Mouse (Mus musculus) ES-CJ7 (cell line): Measurements from ENCODE around the gene Rhoh.

Experiments
- DNase-seq: peaks from one replicate; pipeline ENCODE4 v3.0.0; 2011; ENCODE audit warnings: low read depth, low spot score

Gene Rhoh

GRCm38 (mm10) chr5:65861154-65861944, at the start of gene Rhoh:
Gene Rhoh, plus strand, starts transcription at chr5:65861213.
- DNase-seq, result peak; percentile 22

GRCm38 (mm10) chr5:65823601-65824133, 37.3 kb upstream of the Rhoh start:
- DNase-seq, result peak; percentile 64

DNA sequence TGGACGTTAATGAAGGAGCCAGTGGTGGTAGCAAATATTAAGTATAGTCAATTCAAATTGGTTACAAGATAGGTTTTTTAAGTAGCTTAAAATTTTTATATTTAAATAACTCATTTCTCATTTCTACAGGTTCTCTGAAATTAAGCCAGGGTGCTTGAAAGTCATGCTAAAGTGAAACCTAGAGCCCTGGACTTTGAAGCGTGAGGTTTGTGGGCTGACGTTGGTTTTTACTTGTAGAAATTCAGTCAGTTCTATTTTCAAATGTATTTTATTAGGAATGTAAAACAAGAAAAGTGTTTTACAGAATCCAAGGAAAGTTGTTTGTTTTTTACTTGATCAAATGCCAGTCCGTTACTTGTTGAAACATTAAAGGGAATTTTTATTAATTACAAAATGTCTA, 34.5 kb upstream of the Rhoh start:
- DNase-seq, result no peak

DNA sequence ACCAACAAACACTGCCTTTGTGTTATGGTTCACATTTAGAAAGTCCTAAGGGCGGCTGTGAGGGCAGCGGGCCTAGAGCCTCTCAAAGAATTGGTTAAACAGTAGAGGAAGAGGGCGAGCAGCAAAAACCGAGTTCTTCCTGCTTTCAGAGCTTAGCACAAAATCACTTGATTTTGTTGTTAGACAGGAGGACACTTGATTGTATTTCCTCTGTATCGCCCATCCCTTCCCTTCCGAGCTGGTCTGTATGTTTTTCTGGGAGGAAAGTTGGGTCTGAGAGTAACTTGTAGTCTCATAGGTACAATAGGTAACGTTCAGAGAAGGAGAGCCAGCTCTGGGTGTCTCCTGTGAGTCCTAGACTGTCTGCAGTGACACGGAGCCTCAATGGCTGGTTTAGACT, 33.9 kb upstream of the Rhoh start:
- DNase-seq, result no peak

DNA sequence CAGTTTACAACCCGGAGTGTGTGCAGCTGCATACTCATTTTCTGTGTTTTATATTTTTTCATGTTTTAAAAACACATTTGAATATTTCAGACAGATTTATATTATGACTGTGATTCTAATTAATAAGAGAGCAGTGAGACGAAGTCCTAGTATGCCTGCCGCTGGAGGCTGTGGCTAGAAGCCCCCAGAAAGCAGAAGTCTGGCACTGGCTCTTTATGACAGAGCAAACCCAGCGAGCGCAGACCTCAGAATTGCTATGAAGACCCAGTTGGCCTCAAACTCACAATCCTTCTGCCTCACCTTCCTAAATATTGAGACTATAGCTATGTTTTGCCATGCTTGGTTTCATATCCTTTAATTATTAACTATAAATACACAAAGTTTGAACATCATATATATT, 32.8 kb upstream of the Rhoh start:
- DNase-seq, result no peak

DNA sequence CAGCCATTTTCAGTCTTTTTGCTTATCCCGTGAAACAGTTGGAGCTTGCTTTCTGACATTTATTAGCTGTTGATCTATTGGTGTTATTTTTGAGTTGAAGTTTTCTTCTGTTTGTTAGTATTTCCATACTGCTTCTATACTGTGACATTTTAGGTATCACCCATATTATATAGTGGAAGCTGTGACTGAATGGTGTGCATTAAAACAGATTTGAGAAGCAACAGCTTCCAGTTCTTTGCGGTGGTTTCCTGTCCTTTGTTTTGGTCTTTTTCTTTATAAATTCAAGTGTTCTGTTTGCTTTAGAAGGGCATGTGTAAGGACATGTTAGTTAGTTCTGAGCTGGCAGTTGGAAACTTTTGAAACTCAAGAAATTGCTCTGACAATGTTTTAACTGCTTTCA, 32.0 kb upstream of the Rhoh start:
- DNase-seq, result no peak

DNA sequence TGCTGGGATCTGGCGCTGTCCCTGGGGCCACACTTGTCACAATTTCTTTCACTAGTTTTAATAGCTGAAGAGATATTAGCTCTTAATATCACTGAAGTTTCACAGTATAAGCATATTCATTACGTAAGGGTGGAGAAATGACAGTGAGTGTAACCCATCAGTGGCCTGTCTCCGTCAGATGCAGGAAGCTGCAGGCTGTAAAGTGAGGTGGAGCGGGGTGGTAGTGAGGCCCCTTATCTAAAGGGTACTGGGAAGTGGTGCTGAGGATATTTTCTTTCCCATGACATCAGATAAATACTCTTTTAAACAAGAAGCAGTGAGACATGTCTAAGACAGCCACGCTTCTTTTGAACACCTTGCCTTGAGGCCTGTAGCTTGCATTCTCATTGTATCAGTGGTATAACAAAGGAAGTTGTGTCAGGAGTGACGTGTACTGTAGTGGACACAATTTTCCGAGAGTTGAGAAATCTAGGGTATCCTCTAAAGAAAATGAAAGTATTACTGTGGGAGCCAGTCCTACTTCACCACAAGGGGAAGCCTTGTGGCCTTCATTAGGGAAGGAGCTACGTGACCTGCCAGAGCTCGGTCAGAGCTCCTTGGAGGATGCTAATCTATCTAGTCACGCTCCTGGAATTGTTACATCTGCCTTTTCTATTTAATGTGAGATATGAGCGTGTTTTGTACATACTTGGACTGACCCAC, 28.9 kb upstream of the Rhoh start:
- no peak for DNase-seq

- no peak for DNase-seq
Measured at GRCm38 (mm10) chr5:65833092-65833491, 27.9 kb upstream of the Rhoh start.

- no peak for DNase-seq
Measured at GRCm38 (mm10) chr5:65833766-65834498, 27.1 kb upstream of the Rhoh start.

GRCm38 (mm10) chr5:65838053-65838452, 23.0 kb upstream of the Rhoh start:
- DNase-seq, result no peak

DNA sequence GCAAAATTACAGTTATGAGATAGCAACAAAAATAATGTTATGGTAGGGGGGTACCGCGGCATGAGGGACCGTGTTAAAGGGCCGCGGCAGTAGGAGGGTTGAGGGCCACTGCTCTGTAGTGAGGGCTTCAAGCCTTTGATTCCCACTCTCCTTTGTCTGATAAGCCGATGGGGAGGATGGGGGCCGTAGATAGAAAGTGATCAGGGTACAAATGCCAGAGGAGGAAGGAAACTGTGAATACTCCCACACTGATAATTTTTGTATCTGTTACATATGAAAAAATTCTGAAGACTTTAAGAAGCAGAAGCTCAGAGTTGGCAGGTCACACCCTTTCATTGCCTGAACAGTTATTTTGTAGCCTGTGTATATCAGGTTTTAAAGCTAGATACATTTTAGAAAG, 18.1 kb upstream of the Rhoh start:
- no peak for DNase-seq

GRCm38 (mm10) chr5:65846534-65846933, 14.5 kb upstream of the Rhoh start:
- DNase-seq, result no peak

DNA sequence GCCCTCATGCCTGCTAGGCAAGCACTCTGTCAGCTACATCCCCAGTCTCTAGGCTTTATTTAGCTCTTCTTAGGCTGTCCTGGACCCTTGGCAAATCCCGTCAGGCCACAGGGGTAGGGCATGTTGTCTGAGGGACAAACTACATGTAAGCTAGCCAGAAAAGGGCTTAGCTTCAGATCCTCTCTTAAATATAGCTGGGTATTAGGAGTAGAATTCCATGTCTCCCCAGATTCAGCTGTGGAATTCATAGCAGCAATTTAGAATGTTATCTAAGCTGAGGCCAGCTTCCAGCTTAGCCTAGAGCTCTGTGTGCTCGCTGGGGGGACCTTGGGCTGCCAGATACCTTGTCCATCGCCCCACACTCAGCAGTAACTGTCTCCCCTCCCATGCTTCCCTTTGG, 14.1 kb upstream of the Rhoh start:
- DNase-seq, result no peak

- no peak for DNase-seq
Measured at GRCm38 (mm10) chr5:65847656-65848055, 13.4 kb upstream of the Rhoh start.

DNA sequence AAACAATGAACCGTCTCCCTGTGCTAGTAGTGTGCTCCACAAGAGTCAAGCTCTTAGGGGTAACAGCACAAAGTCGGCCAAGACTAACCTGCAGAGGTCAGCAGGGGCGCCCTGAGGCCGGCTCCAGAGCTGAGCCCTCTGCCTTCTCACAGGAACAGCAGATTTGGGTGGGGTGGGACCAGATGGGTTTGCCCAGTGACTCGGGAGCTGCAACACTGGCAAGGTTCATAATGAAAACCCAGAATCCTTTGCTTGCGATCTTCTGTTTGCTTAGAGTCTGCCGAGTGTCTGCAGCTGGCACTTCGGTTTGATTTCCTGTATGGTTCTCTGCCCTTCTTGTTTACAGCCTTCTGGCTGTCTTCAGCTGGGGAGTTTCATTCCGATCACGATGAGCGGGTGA, 10.2 kb upstream of the Rhoh start:
- DNase-seq, result peak; percentile 32

GRCm38 (mm10) chr5:65854786-65855191, 6.2 kb upstream of the Rhoh start:
- DNase-seq, result no peak

GRCm38 (mm10) chr5:65855571-65855970, 5.4 kb upstream of the Rhoh start:
- no peak for DNase-seq

DNA sequence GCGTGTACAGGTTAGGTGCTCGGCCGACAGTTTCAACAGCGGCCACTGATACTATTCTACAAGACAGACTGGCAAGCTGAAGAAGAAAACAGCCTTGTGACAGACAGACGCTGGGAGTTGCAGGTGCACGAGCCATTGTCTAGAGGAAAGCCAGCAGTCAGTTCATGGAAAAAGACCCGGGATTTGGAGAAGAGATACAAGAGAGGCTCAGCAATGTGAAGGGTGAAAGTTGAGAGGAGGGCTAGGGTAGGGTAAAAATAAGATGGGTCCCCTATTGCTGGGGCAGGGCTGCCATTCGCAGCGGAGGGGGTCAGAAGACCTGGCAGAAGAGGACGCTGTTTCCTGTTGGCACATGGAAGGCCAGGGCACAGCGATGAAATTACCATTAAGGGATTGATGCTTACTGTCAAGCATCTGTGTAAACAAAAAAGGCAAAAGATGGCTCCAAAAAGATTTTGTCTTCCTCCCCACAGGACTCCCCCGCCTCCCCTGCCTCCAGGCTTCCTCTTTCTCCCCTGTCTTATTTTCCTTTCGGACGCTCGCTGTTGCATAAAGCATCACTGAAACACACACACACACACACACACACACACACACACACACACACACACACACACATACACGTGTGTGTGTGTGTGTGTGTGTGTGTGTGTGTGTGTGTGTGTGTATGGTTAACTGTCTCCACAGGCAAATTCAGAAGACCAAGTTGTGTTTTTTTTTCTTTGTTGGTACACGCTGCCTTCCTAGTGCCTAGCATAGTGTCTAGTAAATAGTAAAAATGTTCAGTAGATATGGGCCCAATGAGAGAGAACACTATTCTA, 4.2 kb upstream of the Rhoh start:
- DNase-seq, result no peak

GRCm38 (mm10) chr5:65857935-65858334, 3.1 kb upstream of the Rhoh start:
- DNase-seq, result no peak

- DNase-seq, result no peak
Measured at GRCm38 (mm10) chr5:65858355-65858754, 2.7 kb upstream of the Rhoh start.

DNA sequence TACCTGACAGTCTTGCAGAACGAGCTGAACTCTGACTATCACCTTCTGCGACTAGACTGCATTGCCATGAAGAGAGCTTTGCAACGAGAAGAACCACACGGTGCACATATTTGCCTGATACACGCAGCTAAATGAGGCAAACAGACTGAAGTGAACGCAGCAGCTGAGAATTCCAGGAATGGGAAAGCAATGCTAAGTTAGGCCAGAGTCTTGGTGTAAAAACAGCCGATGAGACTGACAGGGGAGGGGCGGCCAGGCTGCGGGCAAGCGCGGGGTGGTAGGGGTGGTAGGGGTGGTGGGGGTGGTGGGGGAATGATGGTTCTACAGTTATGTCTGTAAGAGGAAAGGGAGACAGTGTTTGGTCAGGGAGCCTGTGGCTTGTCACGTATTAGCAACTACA, 2.1 kb upstream of the Rhoh start:
- no peak for DNase-seq
